Mouse (Mus musculus): ENCODE measurements at regions not wholly inside any gene's neighbourhood (a gene's known extent, or its start where the extent isn't known, plus 50 kb on each side); places are given as distances from the start of the nearest gene placed in this dataset.

DNA sequence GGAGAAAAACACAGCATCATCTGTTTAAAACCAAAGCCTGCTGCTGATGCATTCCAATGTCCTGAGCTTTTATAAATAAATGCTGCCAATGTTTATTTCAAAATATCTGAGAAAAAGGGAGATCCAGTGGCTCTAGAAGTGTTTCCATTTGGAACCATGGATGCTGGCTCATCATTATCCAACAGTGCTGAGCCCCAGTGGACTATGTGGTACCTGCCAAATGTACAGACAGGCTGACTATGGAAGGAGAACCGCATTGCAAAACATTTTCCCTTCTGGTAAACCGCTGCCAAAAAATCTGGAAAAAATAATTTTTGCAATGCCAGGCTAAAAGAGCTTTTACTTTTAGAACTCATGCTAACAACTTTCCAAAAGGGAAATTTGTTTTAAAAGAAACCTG is 696.6 kb upstream of the Tbl1xr1 start:
- Histone ChIP-seq H3K4me3 (ENCODE audit: extremely low read depth, insufficient read depth, insufficient read length) (no peak overlapping the region), H3K27ac (ENCODE audit: insufficient read depth, low read length) (no peak overlapping the region), H3K27me3 (ENCODE audit: control insufficient read depth, insufficient read depth, low read length) (no peaks in the 10 kb centered on the region), H3K36me3 (ENCODE audit: control insufficient read depth, insufficient read depth, low read length) (no peaks in the 10 kb centered on the region), H3K4me1 (ENCODE audit: control insufficient read depth, insufficient read depth, insufficient read length) (no peaks in the 10 kb centered on the region)
- WGBS, result 88% methylated on average over 2 of the region's 2 CpGs
- no peak for DNase-seq (ENCODE audit: low read depth in 1 of 2, low spot score in 2 of 2)
- TF ChIP-seq POLR2A (IDR thresholded peaks at IDR 0.05; ENCODE audit: low read depth, low read length) (no peak), CTCF (IDR thresholded peaks at IDR 0.05; ENCODE audit: extremely low read depth, insufficient read depth, insufficient read length, insufficient replicate concordance) (no peak)

DNA sequence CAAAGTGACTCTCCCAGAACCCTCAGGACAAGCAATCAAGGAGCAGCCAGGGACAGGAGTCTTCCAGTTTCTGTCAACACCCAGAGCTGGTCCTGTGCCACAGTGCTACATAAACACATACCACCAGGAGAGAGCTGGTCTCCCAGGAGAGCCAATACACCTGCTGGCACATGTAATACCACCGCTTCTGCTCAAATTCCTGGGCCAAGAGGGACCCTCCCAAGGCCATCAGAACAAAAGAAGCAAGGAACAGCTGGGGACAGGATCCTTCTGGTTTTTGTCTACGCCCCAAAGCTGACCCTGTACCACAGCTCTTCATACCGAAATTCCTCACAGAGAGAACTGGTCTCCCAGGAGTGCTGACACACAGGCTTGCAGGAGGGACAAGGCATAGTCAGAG is 695.4 kb upstream of the Tbl1xr1 start:
- TF ChIP-seq CTCF (IDR thresholded peaks at IDR 0.05; ENCODE audit: extremely low read depth, insufficient read depth, insufficient read length, insufficient replicate concordance) (no peak), POLR2A (IDR thresholded peaks at IDR 0.05; ENCODE audit: low read depth, low read length) (no peak)
- Histone ChIP-seq H3K36me3 (ENCODE audit: control insufficient read depth, insufficient read depth, low read length) (no peaks in the 10 kb centered on the region), H3K4me1 (ENCODE audit: control insufficient read depth, insufficient read depth, insufficient read length) (no peaks in the 10 kb centered on the region), H3K27me3 (ENCODE audit: control insufficient read depth, insufficient read depth, low read length) (no peaks in the 10 kb centered on the region), H3K4me3 (ENCODE audit: extremely low read depth, insufficient read depth, insufficient read length) (no peak overlapping the region), H3K27ac (ENCODE audit: insufficient read depth, low read length) (no peak overlapping the region)
- 86% methylated on average over 3 of the region's 3 CpGs for WGBS
- no peak for DNase-seq (ENCODE audit: low read depth in 1 of 2, low spot score in 2 of 2)

DNA sequence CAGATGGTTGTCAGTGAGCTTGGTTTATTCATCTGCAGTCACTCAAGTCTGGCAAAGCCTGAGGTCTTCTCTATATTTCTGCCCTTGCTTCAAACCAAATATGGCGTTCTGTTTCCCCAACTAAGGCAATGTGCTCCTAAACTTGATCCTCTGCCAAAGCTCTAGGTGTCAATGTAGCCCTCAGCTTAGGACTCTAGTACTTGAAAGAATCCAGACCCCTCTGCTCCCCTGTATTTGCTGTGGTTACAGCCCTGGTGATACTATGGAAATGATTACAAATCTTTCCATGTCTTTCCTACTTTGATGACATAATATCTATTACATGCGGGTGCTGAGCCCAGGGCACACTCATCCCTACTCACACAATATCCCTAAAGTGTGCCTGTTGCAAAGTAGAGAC is 672.9 kb upstream of the Tbl1xr1 start:
- no peak overlapping the region for H3K27ac ChIP-seq (ENCODE audit: insufficient read depth, low read length)
- H3K27me3 ChIP-seq (ENCODE audit: control insufficient read depth, insufficient read depth, low read length), result no peaks in the 10 kb centered on the region
- DNase-seq (ENCODE audit: low read depth in 1 of 2, low spot score in 2 of 2), result no peak
- 87% methylated on average over 2 of the region's 2 CpGs for WGBS
- no peaks in the 10 kb centered on the region for H3K36me3 ChIP-seq (ENCODE audit: control insufficient read depth, insufficient read depth, low read length)
- no peak for TF ChIP-seq POLR2A (IDR thresholded peaks at IDR 0.05; ENCODE audit: low read depth, low read length)
- no peak for TF ChIP-seq CTCF (IDR thresholded peaks at IDR 0.05; ENCODE audit: extremely low read depth, insufficient read depth, insufficient read length, insufficient replicate concordance)
- H3K4me1 ChIP-seq (ENCODE audit: control insufficient read depth, insufficient read depth, insufficient read length), result no peaks in the 10 kb centered on the region
- no peak overlapping the region for H3K4me3 ChIP-seq (ENCODE audit: extremely low read depth, insufficient read depth, insufficient read length)

DNA sequence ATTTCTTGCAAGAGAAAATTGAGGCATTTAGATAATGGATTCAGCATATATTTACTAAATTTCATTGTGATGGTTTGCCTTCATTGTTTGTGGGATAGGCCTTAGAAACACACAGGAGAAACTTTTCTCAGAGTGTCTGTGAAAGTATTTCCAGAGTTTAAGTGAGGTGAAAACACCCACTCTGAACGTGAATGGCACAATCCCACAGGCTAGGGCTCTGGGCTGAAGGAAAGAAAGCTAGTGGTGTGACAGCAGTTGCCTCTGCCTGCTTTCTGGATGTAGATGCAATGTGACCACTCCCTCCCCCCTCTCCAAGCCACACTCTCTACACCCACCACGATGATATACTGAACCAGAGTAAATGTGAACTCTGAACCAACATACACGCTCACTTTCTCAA is 672.4 kb upstream of the Tbl1xr1 start:
- no peak for TF ChIP-seq POLR2A (IDR thresholded peaks at IDR 0.05; ENCODE audit: low read depth, low read length)
- TF ChIP-seq CTCF (IDR thresholded peaks at IDR 0.05; ENCODE audit: extremely low read depth, insufficient read depth, insufficient read length, insufficient replicate concordance), result no peak
- Histone ChIP-seq H3K4me3 (ENCODE audit: extremely low read depth, insufficient read depth, insufficient read length) (no peak overlapping the region), H3K27ac (ENCODE audit: insufficient read depth, low read length) (no peak overlapping the region), H3K27me3 (ENCODE audit: control insufficient read depth, insufficient read depth, low read length) (no peaks in the 10 kb centered on the region), H3K4me1 (ENCODE audit: control insufficient read depth, insufficient read depth, insufficient read length) (no peaks in the 10 kb centered on the region), H3K36me3 (ENCODE audit: control insufficient read depth, insufficient read depth, low read length) (no peaks in the 10 kb centered on the region)
- no peak for DNase-seq (ENCODE audit: low read depth in 1 of 2, low spot score in 2 of 2)
- WGBS, result 73% methylated on average over 3 of the region's 3 CpGs

- no peak for DNase-seq (ENCODE audit: low read depth in 1 of 2, low spot score in 2 of 2)
- H3K36me3 ChIP-seq (ENCODE audit: control insufficient read depth, insufficient read depth, low read length), result no peaks in the 10 kb centered on the region
- H3K4me3 ChIP-seq (ENCODE audit: extremely low read depth, insufficient read depth, insufficient read length), result no peak overlapping the region
- WGBS, result 92% methylated on average over 5 of the region's 5 CpGs
- no peak overlapping the region for H3K27ac ChIP-seq (ENCODE audit: insufficient read depth, low read length)
- no peaks in the 10 kb centered on the region for H3K4me1 ChIP-seq (ENCODE audit: control insufficient read depth, insufficient read depth, insufficient read length)
- H3K27me3 ChIP-seq (ENCODE audit: control insufficient read depth, insufficient read depth, low read length), result no peaks in the 10 kb centered on the region
- TF ChIP-seq CTCF (IDR thresholded peaks at IDR 0.05; ENCODE audit: extremely low read depth, insufficient read depth, insufficient read length, insufficient replicate concordance) (no peak), POLR2A (IDR thresholded peaks at IDR 0.05; ENCODE audit: low read depth, low read length) (no peak)
Measured at GRCm38 (mm10) chr3:21407077-21407476, 669.4 kb upstream of the Tbl1xr1 start.

DNA sequence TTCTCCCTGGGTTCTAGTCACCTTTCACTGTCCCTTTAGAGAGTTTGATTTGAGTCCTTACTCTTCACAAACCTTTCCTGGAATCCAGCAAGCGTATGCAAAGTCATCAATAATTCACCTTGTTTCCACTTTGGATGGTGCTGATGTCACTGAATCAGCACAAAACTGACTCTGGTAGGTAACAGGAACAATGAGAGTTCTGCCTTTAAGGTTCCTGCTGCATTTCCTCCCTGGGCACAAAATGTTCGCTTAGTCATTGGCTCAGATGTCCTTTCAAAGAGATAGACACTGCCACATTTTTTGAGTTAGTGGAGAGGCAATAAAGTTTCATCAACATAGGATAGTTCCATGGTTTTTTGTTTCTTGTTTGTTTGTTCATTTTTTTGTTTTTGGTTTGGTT is 664.4 kb upstream of the Tbl1xr1 start:
- H3K36me3 ChIP-seq (ENCODE audit: control insufficient read depth, insufficient read depth, low read length), result no peaks in the 10 kb centered on the region
- WGBS, result 67% methylated on average over 2 of the region's 2 CpGs
- no peak overlapping the region for H3K4me3 ChIP-seq (ENCODE audit: extremely low read depth, insufficient read depth, insufficient read length)
- H3K4me1 ChIP-seq (ENCODE audit: control insufficient read depth, insufficient read depth, insufficient read length), result no peaks in the 10 kb centered on the region
- H3K27me3 ChIP-seq (ENCODE audit: control insufficient read depth, insufficient read depth, low read length), result no peaks in the 10 kb centered on the region
- no peak overlapping the region for H3K27ac ChIP-seq (ENCODE audit: insufficient read depth, low read length)
- no peak for TF ChIP-seq CTCF (IDR thresholded peaks at IDR 0.05; ENCODE audit: extremely low read depth, insufficient read depth, insufficient read length, insufficient replicate concordance)
- no peak for TF ChIP-seq POLR2A (IDR thresholded peaks at IDR 0.05; ENCODE audit: low read depth, low read length)
- DNase-seq (ENCODE audit: low read depth in 1 of 2, low spot score in 2 of 2), result no peak

- no peak overlapping the region for H3K4me3 ChIP-seq (ENCODE audit: extremely low read depth, insufficient read depth, insufficient read length)
- no peak for TF ChIP-seq CTCF (IDR thresholded peaks at IDR 0.05; ENCODE audit: extremely low read depth, insufficient read depth, insufficient read length, insufficient replicate concordance)
- TF ChIP-seq POLR2A (IDR thresholded peaks at IDR 0.05; ENCODE audit: low read depth, low read length), result no peak
- 93% methylated on average over 5 of the region's 5 CpGs for WGBS
- H3K27ac ChIP-seq (ENCODE audit: insufficient read depth, low read length), result no peak overlapping the region
- no peaks in the 10 kb centered on the region for H3K36me3 ChIP-seq (ENCODE audit: control insufficient read depth, insufficient read depth, low read length)
- H3K27me3 ChIP-seq (ENCODE audit: control insufficient read depth, insufficient read depth, low read length), result no peaks in the 10 kb centered on the region
- DNase-seq (ENCODE audit: low read depth in 1 of 2, low spot score in 2 of 2), result no peak
- no peaks in the 10 kb centered on the region for H3K4me1 ChIP-seq (ENCODE audit: control insufficient read depth, insufficient read depth, insufficient read length)
Measured at GRCm38 (mm10) chr3:21423139-21423538, 653.3 kb upstream of the Tbl1xr1 start.

Measured in spleen, adult 2 months (tissue).